Mouse (Mus musculus) kidney, postnatal 4 days (tissue): ENCODE results near the gene Syn3.
A peak's percentile ranks its signal among the peaks of the same experiment; 100 is the strongest.
"Not testable (repeated sequence)": the region's sequence is repeated elsewhere in the genome, so short reads cannot be mapped to it uniquely, and the experiment has no call there.

ENCODE experiments used
- DNase-seq, 2 experiments: peaks; one replicate each; pipeline ENCODE4 v3.0.0; 2021; ENCODE audit warnings: mixed read lengths in 2 of 2

Syn3 gene

GRCm38 (mm10) chr10:86468612-86469546, 29.8 kb downstream of the Syn3 start:
- DNase-seq, result no peak

GRCm38 (mm10) chr10:86463538-86464199, 35.0 kb downstream of the Syn3 start:
- peak; percentile 91 to 92 for DNase-seq

- DNase-seq, result no peak
These were observed 39.1 kb downstream of the Syn3 start for GRCm38 (mm10) chr10:86459643-86460042.

GRCm38 (mm10) chr10:86457665-86458209, 41.0 kb downstream of the Syn3 start:
- DNase-seq, result no peak

- no peak for DNase-seq
These were observed 41.5 kb downstream of the Syn3 start for GRCm38 (mm10) chr10:86457195-86457594.

DNA sequence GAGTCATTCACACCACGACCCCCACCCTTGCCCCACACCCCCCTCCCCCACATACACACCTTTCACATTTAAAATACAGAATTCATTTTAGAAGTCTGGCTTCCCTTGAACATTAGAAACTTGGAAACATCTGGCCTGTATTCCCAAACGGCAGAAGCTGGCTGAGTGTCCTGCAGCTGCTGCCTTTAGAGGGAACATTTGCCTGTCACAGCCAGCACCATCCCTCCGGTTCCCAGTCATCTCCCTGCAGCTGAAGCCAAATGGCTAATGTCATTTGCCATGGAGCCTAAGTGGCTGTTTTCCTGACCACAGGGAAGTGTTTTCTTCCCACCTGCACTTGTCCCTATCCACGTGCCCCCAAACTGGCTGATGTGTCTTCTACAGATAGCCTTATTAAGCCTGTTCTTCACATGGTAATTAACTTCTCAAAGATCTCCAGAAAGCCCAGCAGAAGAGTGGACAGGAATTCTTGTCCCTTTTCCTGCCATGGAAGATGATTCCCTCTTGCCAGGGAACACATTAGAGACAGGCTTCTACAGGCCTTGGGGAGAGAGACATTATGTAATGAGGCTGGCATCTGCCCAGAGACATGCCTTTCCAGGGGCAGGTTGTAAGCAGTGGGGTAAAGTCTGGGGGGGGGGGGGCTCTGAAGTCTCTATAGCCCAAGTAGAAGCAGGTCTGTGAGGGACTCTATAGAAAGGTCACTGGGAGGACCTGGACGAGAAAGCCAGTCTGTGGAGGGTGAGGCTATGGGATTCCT, 43.2 kb downstream of the Syn3 start:
- DNase-seq, result no peak

GRCm38 (mm10) chr10:86452326-86452995, 46.2 kb downstream of the Syn3 start:
- DNase-seq, result peak; percentile 40 to 58

DNA sequence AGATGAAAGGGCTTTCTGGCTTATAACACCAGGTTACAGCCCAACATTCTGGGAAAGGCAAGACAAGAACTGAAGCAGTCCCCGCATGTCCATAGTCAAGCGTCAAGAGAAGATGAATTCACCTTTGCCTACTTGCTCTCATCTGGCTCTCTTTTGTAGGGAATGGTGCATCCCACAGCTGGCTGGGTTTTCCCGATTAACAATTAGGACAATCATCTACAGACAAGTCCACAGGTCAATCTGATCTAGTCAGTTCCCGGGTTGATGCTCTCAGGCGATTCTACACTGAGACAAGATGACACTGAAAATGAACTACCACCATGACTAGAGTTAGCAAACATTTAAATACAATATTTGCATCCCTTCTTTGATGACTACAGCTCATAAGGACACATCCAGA, 47.4 kb downstream of the Syn3 start:
- DNase-seq, result peak in 1 of 2 experiments; percentile 29

DNA sequence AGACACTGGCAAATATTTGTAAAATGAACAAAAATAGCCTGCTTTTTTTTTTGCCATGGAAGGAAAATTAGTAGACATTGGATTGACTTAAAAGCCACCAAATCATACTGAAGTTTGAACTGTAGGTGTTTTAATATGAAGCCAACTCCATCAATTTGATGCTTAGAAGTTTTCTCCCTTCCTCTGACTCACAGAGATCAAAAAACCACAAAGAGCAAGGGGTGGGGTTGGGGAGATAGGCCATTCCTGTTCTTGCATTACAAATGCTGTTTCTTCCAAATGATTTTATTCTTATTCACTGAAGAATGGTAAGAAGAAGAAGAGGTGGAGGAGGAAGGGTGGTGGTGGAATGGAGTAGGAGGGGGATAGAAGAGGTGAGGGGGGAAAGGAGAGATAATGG, 52.0 kb downstream of the Syn3 start:
- no peak for DNase-seq

- no peak for DNase-seq
These were observed 53.5 kb downstream of the Syn3 start for GRCm38 (mm10) chr10:86445207-86445606.

- DNase-seq, result no peak
These were observed 54.0 kb downstream of the Syn3 start for GRCm38 (mm10) chr10:86444665-86445064.

DNA sequence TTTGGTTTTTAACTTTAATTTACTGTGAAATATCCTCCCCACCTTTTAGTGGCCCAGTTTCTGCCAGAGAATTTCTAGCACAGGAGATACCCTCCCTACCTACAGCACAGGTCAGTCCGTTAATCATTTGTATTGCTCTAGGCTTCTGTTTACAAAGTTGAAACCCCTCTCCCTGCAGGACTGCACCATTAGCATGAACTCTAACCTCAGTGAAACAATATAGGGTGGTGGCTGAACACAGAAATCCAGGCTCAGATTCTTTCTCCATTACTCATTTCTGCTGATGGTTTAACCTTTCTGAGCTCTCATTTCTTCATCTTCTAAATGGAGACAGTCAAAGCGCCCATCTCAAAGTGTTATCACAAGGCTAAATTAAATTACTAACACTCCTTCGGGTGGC, 56.9 kb downstream of the Syn3 start:
- no peak for DNase-seq

- DNase-seq, result no peak
These were observed 59.1 kb downstream of the Syn3 start for GRCm38 (mm10) chr10:86439640-86440039.

DNA sequence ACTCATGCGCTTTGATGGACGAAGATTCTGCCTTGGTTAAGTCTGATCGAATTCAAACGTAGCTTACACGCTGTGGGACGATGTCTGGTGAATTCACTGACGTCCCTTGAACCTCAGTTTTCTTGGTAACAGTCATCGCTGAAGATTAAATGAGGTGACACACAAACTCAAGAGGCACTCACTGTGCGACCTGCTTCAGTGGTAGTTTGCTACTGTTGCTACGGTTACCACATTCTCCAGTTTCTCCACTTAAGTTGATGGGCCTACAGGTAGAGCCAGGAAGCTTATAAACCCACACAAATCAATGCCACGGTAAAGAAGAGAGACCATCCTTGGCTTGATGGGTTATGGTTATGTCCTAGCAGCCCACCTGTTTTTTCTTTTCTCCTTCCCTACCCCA, 61.4 kb downstream of the Syn3 start:
- no peak for DNase-seq

DNA sequence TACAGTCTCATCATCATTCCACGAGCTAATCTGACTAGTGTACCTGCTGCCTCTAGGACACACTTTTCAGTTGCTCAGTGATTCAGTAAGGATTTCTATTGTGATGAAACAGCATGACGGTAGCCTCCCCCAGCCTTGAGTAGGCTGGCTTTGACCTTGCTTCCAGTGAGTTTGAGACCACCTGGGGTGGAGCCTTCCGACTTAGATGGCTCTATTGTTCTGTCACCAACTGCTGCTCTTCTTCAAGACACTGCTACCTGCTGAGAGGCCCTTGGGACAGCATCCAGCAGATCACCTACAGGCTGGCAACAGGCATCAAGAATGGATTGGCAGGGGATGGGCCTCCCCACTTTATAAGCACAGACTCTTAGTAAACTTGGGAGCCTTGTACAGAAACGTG, 63.7 kb downstream of the Syn3 start:
- not testable (repeated sequence) for DNase-seq

DNA sequence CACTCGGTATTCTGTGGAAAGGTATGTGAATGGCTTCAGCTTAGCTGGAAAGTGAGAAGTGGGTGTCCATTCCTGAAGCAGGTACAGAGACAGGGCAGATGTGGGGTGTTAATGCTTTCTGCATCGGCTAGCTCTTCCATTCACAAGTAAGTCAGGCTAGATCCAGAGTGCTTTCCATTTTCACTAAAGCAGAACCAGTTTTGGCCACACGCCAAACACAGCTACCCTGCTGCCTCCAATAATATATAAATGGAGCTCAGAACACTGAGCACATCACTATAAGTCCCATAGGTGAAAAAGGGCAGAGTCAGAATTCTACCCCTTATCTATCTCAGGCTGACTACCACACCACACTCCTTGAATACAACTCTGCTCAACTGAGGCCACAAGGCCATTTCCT, 69.0 kb downstream of the Syn3 start:
- peak; percentile 36 to 51 for DNase-seq

GRCm38 (mm10) chr10:86427956-86428355, 70.7 kb downstream of the Syn3 start:
- no peak for DNase-seq

GRCm38 (mm10) chr10:86425690-86426530, 72.8 kb downstream of the Syn3 start:
- peak; percentile 54 to 73 for DNase-seq

DNA sequence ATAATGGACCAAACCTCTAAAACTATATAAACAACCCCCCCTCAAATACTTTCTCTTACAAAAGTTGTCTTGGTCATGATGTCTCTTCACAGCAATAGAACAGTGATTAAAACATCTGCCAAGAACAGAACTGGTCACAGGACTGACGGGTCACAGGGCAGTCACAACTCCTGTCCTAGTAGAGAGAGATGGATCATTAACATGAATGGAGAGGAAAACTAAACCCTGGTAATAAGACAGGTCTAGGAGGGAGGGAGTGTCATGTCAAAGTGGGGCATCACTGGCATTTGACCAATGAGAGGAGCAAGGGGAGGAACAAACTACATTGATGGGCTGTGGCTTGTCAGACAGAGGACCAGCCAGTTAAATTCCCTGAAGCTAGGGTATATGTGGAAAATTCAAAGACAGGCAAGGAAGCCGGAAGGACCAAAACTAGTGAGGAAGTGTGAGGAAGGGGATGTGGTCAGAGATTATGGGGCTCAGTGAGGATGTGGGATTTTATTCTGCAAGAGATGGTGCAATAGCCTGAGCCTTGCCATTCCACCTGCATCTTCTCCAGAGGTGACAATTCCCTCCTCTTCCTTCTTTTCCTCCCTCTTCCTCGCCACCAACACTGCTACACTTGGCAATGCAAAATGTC, 76.8 kb downstream of the Syn3 start:
- DNase-seq, result no peak

DNA sequence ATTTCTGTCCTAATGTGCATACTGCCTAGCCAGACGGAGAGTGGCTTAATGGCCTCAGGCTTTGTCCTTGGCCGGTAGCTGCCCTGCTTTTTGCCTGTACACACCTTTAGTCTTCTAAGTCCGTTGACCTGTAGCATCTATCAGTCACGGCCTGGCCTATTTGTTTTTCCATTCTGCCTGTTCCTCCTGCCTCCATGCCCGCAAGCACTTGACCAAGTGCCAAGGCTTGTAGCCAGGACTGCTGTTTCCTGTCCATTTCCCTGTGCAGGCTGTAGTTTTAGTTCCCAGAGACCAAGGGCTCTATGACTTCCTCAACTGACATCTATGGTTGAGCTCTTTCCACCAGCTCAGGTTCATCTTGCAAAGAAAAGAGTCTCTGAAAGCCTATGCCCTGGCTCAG, 79.8 kb downstream of the Syn3 start:
- DNase-seq, result peak; percentile 58 to 64

- DNase-seq, result no peak
These were observed 80.4 kb downstream of the Syn3 start for GRCm38 (mm10) chr10:86418345-86418744.
